7 mouse cellular contexts compared by ENCODE assay signal in the genomic region with DNA sequence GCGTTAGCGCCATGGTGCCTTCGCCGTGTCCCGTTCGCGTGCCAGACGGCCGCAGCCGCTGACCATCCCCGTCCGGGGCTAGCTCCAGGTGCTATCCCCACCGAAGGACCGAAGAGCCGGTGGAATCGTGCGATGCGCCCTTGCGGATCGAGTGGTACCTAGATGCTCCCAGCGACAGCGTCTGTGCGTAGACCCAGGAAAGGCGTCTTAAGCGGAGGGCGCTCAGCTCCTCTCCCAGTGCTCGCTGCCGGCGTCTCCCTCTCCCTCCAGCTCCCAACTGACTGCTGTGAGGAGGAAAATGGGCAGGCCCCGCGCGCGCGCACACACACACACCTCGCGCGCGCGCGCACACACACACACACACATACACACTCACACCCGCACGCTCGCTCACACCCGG. TPM values are rescaled to one million over a fixed set of nuclear protein-coding genes. Genes with fewer than 3 reads are reported as not detected.
A peak's percentile ranks its signal among the peaks of the same experiment; 100 is the strongest.
DNase-seq lines count a peak whose midpoint lies in the region; ATAC-seq and TF ChIP-seq lines count a peak whose summit lies in the region.

Gene Slit1, minus strand, starts transcription at position 270 of the 400 bp plus-strand sequence.

- H3K36me3 ChIP-seq in liver, embryonic 11.5 days (ENCODE audit: control insufficient read depth, insufficient read depth, low read length): no peaks in the 10 kb centered on the region
- H3K36me3 ChIP-seq in embryonic facial prominence, embryonic 15.5 days: no peaks in the 10 kb centered on the region
- H3K36me3 ChIP-seq in intestine, embryonic 15.5 days: no peaks in the 10 kb centered on the region
- no peaks in the 10 kb centered on the region for H3K36me3 ChIP-seq in liver, postnatal 0 days (replicated peaks; ENCODE audit: insufficient read depth, low read length)

- H3K9me3 ChIP-seq in liver, embryonic 11.5 days (ENCODE audit: control insufficient read depth, low read length): no peaks in the 10 kb centered on the region
- no peaks in the 10 kb centered on the region for H3K9me3 ChIP-seq in embryonic facial prominence, embryonic 15.5 days (replicated peaks)
- H3K9me3 ChIP-seq in intestine, embryonic 15.5 days: no peaks in the 10 kb centered on the region
- H3K9me3 ChIP-seq in liver, postnatal 0 days (ENCODE audit: low read length): no peaks in the 10 kb centered on the region

- H3K4me3 ChIP-seq in liver, embryonic 11.5 days (ENCODE audit: low read depth, low read length): peak within 1 kb of the TSS; percentile 27
- H3K4me3 ChIP-seq in embryonic facial prominence, embryonic 15.5 days (replicated peaks): peak within 1 kb of the TSS; percentile 41
- H3K4me3 ChIP-seq in intestine, embryonic 15.5 days (replicated peaks): peak within 1 kb of the TSS; percentile 39
- peak within 1 kb of the TSS; percentile 22; the same call in 1 of the 2 replicates for H3K4me3 ChIP-seq in liver, postnatal 0 days (ENCODE audit: low read depth, low read length)

- no peak for ATAC-seq in liver, embryonic 11.5 days (replicated peaks; ENCODE audit: low FRiP score)
- no peak for ATAC-seq in embryonic facial prominence, embryonic 15.5 days (ENCODE audit: insufficient number of reproducible peaks, low FRiP score, low TSS enrichment, low read depth)
- ATAC-seq in intestine, embryonic 15.5 days: peak; percentile 45; the same call in 1 of the 2 replicates
- ATAC-seq in liver, postnatal 0 days: no peak

- under 1% methylated on average over 38 of the region's 44 CpGs for whole genome bisulfite sequencing in liver, embryonic 11.5 days
- 3% methylated on average over 43 of the region's 44 CpGs for WGBS in embryonic facial prominence, embryonic 15.5 days
- 0% methylated on average over 44 of the region's 44 CpGs for WGBS in intestine, embryonic 15.5 days
- 5% methylated on average over 34 of the region's 44 CpGs for WGBS in liver, postnatal 0 days (ENCODE audit: insufficient replicate concordance)

- H3K27ac ChIP-seq in liver, embryonic 11.5 days (ENCODE audit: low read depth, low read length): no peak within 1 kb of the TSS
- no peak within 1 kb of the TSS for H3K27ac ChIP-seq in embryonic facial prominence, embryonic 15.5 days (replicated peaks)
- H3K27ac ChIP-seq in intestine, embryonic 15.5 days: no peak within 1 kb of the TSS
- H3K27ac ChIP-seq in liver, postnatal 0 days (ENCODE audit: low read depth): no peak within 1 kb of the TSS

- H3K4me2 ChIP-seq in liver, embryonic 11.5 days: peak within 1 kb of the TSS; percentile 59
- peak within 1 kb of the TSS; percentile 76 for H3K4me2 ChIP-seq in embryonic facial prominence, embryonic 15.5 days (replicated peaks)
- H3K4me2 ChIP-seq in intestine, embryonic 15.5 days (replicated peaks): peak within 1 kb of the TSS; percentile 87
- peak within 1 kb of the TSS; percentile 55 for H3K4me2 ChIP-seq in liver, postnatal 0 days (ENCODE audit: low read depth, low read length)

- TF ChIP-seq CTCF in liver, postnatal 0 days (IDR thresholded peaks at IDR 0.05; ENCODE audit: low read depth): no peak

- peaks cover 11% of the 10 kb centered on the region for H3K4me1 ChIP-seq in liver, embryonic 11.5 days (replicated peaks; ENCODE audit: control insufficient read depth, insufficient read depth, low read length)
- H3K4me1 ChIP-seq in embryonic facial prominence, embryonic 15.5 days: peaks cover 19% of the 10 kb centered on the region
- peaks cover 7% of the 10 kb centered on the region for H3K4me1 ChIP-seq in intestine, embryonic 15.5 days (replicated peaks)
- H3K4me1 ChIP-seq in liver, postnatal 0 days (ENCODE audit: insufficient read depth): peaks cover 4% of the 10 kb centered on the region

- DNase-seq in liver, embryonic 11.5 days (ENCODE audit: low spot score): no peak
- no peak for DNase-seq in liver
- DNase-seq in liver, postnatal 0 days: no peak
- peak; percentile 62 for DNase-seq in telencephalon, adult 2 months (ENCODE audit: low read depth, low spot score)
- no peak for DNase-seq in urinary bladder, postnatal 25 days (ENCODE audit: low spot score)

- no peak for TF ChIP-seq EP300 in liver, postnatal 0 days (IDR thresholded peaks at IDR 0.05; ENCODE audit: low read depth)

- peaks cover 64% of the 10 kb centered on the region for H3K27me3 ChIP-seq in liver, embryonic 11.5 days (replicated peaks; ENCODE audit: control insufficient read depth, insufficient read depth, low read length)
- peaks cover 62% of the 10 kb centered on the region for H3K27me3 ChIP-seq in embryonic facial prominence, embryonic 15.5 days
- H3K27me3 ChIP-seq in intestine, embryonic 15.5 days (replicated peaks): peaks cover 36% of the 10 kb centered on the region
- H3K27me3 ChIP-seq in liver, postnatal 0 days (ENCODE audit: insufficient read depth, low read length): peaks cover 41% of the 10 kb centered on the region

- H3K9ac ChIP-seq in liver, embryonic 11.5 days (ENCODE audit: low read depth, low read length): no peak within 1 kb of the TSS
- H3K9ac ChIP-seq in embryonic facial prominence, embryonic 15.5 days: 0 out of 2 replicates have a peak within 1 kb of the TSS, but pooled peaks have one; percentile 1
- peak within 1 kb of the TSS; percentile 42; the same call in 1 of the 2 replicates for H3K9ac ChIP-seq in intestine, embryonic 15.5 days
- no peak within 1 kb of the TSS for H3K9ac ChIP-seq in liver, postnatal 0 days (replicated peaks)

RNA-seq across cellular contexts. Expression of gene Slit1, which starts in this region (rescaled TPM):
- polyA plus RNA-seq in liver, embryonic 11.5 days (2014; fragmentation: Nextera tagmentation; extraction: Ambion mirVana): 0.16 and 0.26 TPM in 2 replicates
- 0.64 and 1.1 TPM in 2 replicates for polyA plus RNA-seq in embryonic facial prominence, embryonic 15.5 days (2015; fragmentation: Nextera tagmentation; extraction: Ambion mirVana)
- 0.63 and 0.68 TPM in 2 replicates for polyA plus RNA-seq in intestine, embryonic 15.5 days (2015; fragmentation: Nextera tagmentation; extraction: Ambion mirVana)
- polyA plus RNA-seq in liver, postnatal 0 days (2015; fragmentation: Nextera tagmentation; extraction: Ambion mirVana): 0.12 and 0.13 TPM in 2 replicates

Comparison
In these comparisons a context has a peak if more than half of its experiments do, and no peak if none do; other contexts are left out.
1. Peak in ATAC-seq, H3K4me3 ChIP-seq, H3K9ac ChIP-seq and H3K4me2 ChIP-seq in intestine, embryonic 15.5 days; RNA of the gene not detected or under 1 TPM.